Mouse (Mus musculus) induced T-regulatory cell, adult 2 months (primary cell): ENCODE data around the gene Ip6k2.
A peak's percentile ranks its signal among the peaks of the same experiment; 100 is the strongest.

Experiments used
- DNase-seq: peaks from one replicate; pipeline ENCODE4 v3.0.0-alpha.2; 2012; ENCODE audit warnings: low read depth

Ip6k2 gene

DNA sequence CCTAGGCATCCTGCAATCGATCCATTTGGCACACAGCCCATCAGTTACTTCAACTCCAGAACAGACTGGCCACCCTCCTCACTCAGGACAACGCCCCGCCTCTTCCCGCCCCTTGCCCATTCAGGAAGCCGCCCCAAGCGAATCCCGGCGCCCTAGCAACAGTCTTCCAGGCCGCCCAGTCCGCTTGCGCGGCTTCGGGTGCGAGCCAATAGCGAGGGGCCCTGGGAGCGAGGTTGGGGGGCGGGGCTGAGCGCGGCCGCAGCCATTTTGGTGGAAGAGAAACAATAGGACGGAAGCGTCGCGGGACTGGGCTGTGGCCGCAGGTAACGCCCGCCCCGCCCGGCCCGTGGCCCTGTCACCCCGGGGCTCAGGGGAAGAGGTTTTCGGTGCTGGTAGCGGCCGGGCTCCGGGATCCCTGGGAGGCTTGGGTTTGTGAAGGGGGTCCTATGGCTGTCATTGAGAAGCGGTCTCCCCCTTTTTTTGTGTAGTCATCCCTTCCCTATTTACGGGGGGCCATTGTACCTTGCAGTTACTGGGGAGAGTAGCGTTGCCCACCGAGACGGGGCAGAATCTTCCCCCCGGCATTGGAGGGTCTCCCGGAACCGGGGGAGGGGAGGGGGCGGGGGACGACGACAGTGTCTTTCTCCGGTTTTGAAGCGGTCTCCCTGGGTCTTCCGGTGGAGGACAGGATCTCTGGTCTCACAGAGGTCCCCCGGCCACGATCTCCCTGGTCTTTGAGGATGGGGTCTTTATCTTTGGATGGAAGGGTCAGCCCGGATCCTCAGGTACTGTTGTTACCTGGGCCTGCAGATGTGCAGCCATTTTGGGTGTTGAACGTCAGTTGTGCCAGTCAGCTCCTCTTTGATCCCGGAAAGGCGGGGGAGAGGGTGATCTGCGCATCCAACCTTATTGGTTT lies at the start of gene Ip6k2:
Ip6k2 (plus strand) TSS at position 249 of the 916 bp plus-strand sequence.
- peak; percentile 94 for DNase-seq

DNA sequence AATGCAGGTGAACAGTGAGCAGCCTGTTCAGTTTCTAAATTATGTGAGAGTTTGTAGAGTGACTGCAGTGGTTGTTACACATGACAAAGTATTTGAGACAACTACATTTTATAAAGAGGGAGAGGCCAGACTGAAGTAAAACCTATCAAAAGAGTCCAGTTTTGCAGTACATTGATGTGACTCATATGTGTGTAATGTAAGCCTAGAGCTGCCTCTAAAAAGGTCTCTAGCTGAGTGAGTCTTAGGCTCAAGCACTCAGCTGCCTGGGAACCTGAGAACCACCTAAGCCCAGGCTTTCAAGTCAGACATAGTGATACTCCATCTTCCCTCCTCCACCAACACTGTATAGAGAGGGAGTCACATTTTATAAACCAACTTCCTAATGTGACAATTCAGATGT lies 49.0 kb upstream of the Ip6k2 start:
- no peak for DNase-seq

DNA sequence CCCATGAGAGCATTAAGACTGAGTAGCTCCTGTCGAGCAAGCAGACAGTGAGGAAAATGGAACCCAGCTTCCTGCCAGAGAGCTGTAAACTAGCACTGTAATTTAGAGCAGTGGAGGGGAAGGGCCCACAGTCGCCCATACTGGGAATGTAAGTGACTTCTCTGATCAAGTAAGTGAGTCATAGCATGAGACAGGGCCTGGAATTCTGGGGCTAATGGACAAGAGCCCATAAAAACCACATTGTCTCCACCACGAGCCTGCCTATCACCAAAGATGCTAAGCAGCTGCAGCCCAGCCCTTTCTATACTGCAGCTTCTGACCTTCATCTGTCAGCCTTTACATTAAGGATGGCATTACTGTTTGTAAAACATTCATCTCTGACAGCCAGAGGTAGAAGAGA lies 44.4 kb upstream of the Ip6k2 start:
- no peak for DNase-seq

DNA sequence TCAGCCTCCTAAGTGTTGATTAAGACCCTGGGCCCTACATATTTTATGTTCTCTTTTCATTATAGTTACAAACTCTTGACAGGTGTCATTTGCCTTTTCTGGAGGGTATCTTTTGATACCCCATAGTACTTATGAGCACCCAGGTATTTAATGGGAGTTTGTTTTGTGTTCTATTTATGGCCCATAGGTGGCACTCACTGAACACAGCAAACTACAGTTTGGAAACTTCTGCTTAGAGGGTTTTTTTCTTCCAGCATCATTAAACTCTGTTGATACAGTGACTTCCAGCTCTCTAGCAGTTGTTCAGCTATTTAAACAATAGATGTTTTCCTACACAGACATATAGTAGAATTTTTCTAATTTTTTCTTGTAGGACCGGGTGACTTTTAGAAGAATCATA lies 43.5 kb upstream of the Ip6k2 start:
- peak; percentile 36 for DNase-seq

DNA sequence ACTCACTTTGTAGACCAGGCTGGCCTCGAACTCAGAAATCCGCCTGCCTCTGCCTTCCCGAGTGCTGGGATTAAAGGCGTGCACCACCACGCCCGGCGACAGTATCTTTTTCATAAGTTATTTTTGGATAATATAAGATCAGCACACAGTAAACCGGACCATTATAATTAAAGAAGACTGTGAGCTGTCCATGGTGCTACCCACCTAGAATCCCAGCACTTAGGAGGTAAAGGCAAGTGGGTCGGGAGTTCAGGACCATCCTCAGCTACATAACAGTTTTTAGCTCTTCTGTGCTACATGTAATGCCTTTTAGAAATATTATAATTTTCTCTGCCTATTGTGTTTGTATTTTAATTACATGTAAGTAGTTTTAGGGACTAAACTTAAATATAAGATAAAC lies 41.5 kb upstream of the Ip6k2 start:
- DNase-seq: no peak

DNA sequence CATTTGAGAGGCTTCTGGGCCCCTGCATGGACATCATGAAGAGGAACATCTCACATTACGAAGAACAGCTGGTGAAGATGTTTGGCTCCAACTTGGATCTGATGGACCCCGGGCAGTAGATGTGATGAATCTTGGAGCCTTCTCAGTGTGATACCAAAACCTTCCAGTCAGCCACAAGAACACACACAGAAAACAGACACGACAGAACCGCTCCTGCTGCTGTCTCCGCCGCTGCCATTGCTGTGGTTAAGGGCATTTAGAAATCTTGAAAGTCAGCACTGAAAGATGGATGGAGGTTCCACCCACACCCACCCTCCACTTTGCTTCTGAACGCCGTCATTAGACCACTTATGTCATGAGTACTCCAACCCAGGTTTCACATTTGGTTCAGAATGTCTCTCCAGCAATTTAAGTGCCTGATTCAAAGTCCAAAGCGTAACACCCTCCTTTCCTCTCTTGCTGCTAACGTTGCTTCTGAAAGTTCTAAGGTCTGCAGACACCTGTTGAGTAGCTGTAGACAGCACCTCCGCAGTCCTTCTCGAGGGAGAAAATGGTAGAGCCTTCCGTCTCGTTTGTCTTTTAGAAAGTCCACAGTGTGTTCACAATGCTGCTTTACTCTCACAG lies 36.6 kb upstream of the Ip6k2 start:
- DNase-seq: no peak

DNA sequence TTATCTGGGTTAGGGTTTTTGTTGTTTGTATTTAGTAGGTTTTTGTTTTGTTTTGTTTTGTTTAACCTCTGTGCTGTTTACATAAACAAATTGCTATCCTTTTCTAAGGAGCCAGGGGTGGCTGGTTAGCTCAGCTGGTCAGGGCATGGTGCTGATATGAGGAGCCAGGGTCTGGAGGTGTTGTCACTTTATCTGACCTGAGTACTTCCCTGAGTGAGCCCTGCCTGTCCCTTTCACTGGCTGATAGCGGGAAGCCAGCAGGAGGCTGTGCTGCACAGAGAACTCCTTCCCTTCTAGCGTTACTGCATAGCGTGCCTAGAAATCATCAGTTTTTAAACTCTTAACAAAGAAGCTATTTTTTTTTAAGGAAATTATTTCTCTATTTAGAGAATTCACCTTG lies 35.9 kb upstream of the Ip6k2 start:
- DNase-seq: no peak

DNA sequence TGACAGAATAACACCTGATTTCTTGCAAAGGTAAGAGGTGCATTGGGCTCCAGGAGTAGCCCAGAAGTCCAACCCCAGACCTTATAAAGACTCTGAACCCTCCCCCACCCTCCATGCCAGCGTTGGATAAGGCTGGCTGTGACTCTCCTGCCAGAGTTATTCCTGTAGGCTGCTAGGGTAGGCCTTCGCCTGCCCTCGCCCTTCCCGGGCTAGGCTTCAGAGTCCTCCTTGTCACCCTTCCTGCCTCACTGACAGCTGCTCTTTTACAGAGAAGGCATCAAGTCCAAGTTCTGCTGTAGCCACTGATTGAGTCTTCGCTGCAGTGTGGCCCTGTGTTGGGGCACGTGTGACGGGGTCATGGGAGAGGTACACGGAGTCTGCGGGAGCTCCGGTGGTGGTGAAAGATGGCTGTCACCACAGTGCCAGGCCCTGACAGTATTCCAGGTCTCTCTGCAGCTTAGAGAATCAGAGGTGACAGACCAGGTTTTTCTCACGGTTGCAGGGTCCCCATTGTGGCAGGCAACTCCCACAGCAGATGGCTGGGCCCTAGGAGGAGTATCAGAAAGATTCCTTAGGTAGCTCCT lies 34.9 kb upstream of the Ip6k2 start:
- DNase-seq: no peak

DNA sequence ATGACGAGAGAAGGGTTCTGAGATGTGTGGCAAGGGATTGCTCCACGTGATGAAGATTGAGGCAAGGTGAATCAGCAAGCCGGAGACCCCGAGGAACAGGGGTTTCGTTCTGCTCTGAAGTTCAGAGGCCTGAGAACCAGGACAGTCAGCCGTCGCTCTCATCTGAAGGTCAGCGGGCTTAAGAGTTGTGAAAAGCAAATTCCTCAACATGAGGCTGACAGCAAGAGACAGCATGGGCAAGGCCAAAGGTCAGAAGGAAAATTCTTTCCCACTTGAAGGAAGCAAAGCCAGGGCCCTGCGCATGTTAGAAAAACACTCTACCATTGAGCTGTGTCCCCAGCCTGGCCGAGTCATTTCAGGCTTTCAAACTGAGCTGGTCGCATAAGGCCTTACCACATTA lies 33.0 kb upstream of the Ip6k2 start:
- no peak for DNase-seq

DNA sequence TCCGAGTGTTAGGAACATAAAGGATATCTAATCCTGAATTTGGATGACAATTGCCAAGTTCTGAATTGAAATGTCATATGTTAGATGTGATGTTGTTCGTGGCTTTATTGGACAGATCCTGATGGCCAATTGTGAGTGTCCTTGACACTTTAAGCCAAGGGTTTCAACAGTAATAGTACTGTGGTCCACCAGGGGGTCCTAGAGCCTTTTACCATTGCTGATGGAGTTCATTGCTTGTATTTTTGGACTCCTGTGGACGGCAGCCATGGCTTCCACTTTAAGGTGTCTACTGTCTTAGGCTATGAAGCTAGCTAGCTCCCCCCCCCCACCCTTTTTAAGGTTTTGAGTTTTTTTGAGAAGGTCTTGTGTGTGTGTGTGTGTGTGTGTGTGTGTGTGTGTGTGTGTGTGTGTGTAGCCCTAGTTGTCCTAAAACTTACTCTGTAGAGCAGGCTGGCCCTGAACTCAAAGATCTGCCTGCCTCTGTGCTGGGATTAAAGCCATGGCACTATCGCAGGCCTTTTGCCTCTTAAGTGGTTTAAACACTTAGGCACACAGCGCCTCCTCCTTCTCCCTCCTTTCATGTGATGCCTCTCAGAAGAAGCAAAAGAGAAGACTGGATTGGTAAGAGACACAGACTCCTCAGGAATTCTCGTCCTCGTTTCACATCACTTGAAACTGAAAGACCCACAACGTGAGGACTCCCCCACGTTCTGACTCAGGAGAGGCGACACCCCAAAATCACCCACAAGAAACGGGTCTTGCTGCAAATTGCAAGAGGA lies 31.3 kb upstream of the Ip6k2 start:
- no peak for DNase-seq

DNA sequence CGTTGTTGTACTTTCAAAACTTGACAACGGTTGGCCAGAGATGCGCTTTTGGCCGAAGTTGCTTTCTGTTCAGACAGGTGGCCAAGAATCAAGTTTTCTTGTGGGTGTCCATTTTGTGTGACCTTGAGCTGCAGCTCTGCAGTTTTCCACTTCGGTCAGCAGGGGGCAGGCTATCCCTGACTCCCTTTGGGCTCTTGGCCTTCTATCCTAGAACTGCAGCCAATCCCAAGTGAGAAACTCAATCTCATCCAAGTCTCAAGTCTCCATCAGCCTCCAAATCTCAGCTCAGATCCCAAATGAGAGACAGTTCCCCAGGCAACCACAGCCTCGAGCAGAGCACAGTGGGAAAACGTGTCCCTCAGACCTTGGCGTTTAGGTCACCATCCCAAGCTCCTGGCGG lies 30.3 kb upstream of the Ip6k2 start:
- peak; percentile 57 for DNase-seq

DNA sequence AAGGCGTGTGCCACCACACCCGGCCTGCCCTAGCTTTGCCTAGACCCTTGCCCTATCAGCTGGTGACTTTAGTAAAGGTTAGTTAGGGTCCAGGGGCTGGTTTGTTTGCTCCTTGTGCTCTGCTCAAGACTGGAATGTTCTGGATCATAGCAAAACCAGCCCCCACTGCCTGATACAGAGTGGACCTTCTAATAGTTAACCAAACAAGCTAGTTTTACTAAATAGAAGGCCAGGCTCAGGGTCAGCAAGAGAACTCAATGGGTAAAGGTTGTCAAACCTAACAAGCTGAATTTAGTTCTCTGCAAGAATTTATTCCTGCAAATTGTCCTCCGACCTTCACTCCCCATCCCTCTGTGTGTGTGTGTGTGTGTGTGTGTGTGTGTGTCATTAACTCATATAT lies 29.6 kb upstream of the Ip6k2 start:
- DNase-seq: no peak

DNA sequence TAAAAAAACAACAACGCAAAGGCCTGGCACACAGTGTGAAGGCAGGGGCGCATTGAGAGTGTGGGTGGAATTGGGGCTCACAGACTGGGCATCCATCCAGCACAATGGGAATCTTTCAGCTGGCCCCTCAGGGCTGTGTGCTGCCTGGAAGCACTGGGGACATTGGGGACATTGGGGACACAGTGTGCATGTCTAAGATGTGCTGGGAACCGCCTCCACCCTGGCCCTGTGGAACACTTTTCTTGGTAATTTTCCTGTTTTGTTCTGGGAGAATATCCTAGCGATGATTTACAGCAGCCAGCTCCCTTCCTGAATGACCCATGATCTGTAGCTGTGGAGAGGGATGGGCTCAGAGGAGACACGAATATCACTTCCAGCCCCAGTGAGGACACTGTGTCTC lies 29.2 kb upstream of the Ip6k2 start:
- DNase-seq: no peak

DNA sequence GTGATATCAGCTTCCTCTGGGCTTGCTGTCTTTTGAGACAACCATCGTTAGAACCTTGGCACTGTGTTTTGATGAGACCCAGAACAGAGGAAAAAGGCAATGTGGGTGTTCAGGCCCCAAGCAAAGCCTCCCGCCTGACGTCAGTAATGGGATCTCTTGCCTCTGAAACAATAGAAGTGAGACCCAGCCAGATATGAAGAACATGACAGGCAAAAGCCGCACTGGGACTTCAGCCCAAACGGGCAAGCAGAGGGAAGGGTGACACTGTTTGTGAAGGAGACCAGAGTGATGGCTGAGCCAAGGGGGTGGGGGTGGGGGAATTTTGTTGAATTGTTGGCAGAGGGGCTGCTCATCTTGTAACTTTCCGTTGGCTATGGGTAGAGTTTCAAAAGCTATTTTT lies 26.2 kb upstream of the Ip6k2 start:
- no peak for DNase-seq

DNA sequence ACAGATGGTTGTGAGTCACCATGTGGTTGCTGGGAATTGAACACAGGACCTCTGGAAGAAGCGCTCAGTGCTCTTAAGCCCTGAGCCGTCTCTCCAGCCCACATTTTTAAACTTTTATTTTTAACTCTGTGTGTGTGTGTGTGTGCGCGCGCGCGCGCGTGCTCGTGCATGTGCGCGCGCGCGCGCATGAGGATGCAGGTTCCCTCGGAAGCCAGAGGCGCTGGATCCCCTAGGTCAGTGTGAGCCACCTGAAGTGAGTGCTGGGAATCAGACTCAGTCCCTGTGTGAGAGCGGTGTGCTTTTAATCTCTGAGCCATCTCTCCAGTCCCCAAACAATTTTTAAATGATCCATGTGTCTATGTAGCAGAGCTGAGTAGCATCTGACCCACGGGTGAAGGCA lies 24.5 kb upstream of the Ip6k2 start:
- no peak for DNase-seq

DNA sequence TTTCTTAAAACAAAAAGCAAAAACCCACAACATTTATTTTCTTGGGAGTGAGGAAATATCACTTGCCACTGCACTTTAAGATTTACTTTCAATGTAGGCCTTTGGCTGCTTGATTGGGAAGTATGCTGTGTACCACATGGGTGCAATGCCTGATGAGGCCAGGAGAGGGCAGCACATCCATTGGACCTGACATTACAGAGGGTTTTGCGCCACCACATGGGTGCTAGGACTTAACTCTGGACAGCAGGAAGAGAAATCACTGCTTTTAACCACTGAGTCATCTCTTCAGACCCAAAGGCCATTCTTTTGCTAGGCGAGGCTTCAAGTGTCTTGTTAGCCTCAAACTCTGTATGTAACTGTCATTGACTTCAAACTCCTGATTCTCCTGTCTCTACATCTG lies 23.8 kb upstream of the Ip6k2 start:
- DNase-seq: peak; percentile 82

DNA sequence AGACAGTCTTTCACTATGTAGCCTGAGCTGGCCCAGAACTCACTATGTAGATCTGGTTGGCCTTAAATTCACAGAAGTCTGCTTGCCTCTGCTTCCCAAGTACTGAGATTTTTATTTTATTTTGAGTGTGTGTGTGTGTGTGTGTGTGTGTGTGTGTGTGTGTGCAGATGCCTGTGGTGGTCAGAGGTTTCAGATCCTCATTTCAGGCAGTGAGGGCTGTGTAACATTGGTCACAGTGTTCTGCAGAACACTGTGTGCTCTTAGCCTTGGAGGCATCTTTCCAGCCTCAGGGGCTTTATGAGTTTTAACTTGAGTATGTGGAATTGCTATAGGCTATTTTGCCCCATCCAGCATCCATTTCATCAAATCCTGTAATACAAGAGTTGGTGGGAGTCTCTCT lies 22.0 kb upstream of the Ip6k2 start:
- no peak for DNase-seq

DNA sequence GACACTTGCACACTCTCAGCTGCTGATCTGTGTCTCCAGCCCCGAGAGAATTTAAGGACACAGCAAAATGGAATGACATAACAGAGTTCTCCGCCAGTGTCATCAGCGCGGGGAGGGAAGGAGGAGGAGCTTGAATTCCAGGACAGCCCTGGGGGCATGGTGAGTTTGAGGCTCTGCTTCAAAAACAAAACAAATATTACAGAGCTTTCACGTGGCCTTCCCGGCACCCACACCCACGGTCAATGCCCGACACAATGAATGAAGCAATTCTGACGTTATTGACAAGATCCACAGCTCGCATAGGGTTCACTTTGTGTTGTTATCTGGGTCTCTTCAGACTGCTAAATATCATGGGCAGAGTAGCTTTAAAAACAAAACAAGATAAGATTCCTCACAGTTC lies 18.6 kb upstream of the Ip6k2 start:
- DNase-seq: no peak

DNA sequence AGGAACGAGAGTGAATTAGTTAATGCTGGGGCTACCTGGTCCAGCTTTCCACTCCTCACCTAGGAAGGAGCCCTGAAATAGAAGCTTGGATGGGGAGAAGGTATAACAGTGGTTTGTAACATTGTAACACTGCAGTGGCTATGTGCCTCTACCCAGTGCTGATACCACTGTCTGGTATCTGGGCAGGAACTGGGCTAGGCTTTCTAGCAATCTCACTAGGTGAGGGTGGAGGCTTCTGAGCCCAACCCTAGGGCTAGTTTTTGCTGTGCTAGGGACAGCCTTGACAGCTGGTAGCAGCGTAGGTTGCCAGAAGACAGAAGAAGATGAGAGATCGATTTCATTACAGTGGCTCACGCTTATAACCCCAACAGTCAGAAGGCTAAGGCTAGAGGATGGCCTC lies 7.0 kb upstream of the Ip6k2 start:
- no peak for DNase-seq

DNA sequence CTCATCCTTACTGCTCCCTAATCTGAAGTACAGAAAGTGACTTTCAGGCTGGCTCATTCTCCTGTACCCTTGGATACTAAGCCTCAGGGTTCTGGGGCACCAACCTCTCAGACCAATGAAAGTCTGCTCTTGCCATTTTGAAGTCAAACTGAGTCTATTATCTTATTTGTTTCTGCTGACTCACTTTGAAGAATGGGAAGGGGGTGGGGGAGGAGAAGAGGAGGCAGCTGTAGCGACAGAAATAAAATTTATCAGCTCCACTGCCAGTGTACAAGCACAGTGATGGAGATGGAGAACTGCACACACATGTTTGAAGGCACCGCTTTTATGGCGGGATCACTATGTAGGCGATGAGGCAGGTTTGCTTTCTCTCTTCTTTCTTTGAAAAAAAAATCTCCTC lies 6.3 kb upstream of the Ip6k2 start:
- DNase-seq: no peak

DNA sequence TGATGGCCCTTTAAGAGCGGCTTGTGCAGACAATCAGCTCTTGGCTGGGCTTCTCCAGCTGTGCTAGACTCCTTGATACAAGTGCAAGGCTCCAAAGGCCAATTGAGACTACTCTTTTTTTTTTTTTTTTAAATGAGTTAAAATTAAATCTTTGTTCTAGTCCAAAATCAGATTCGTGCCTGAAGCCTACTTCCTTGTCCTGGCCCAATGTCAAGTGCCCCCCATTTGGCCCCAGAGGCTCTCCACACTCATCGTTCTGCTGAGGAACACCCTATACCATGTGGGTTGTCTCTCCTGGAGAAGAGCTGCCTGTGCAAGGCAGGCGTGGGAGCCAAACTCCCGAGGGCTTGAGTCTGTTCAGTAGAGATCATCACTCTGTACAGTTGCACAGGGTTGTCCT lies 2.6 kb upstream of the Ip6k2 start:
- DNase-seq: no peak

DNA sequence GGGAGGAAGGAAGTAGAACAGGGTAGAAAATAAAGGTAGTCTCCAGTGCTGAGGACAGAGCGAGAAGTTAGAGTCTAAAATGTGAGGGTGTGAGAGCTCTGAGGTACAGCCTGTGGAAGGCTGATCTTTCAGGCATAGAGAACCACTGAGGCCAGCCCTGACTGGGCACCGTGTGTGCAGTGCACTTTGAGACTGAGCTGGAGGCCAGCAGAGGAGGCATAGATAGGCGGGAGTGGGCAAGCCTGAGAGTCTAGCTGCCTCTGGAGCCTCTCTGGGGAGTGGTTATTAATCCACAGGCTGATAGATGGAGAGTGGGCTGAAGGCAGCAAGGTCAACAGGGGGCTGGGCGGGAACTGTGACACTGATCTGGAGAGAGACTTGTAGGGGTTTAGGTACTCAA lies 1.7 kb upstream of the Ip6k2 start:
- no peak for DNase-seq
